Mouse (Mus musculus) midbrain, embryonic 14.5 days (tissue): Measurements from ENCODE around the gene Gfod1. TPM values are rescaled to one million over a fixed set of nuclear protein-coding genes. Genes with fewer than 3 reads are reported as not detected.

Experiments used
- ATAC-seq: fragments of 200-750 bp; cut with Nextera tagmentation; 2 replicates; pipeline ENCODE4 v1.8.0; 2017; ENCODE audit warnings: moderate number of reproducible peaks, moderate library complexity; ENCODE audit not compliant: low FRiP score, low TSS enrichment
- DNase-seq: peaks from one replicate; pipeline ENCODE4 v3.0.0-alpha.2; 2015
- H3K27ac ChIP-seq: fragments of 300-500 bp; sonication (generic); replicated peaks from 2 replicates; pipeline ENCODE4 v1.5.1; 2014; ENCODE audit warnings: mild to moderate bottlenecking, low read depth, low read length, moderate library complexity
- H3K27me3 ChIP-seq: fragments of 300-500 bp; sonication (generic); 2 replicates; pipeline ENCODE4 v1.6.1; 2014; ENCODE audit warnings: low read length, control low read depth, mixed read lengths; ENCODE audit not compliant: control insufficient read depth, insufficient read depth
- H3K36me3 ChIP-seq: fragments of 300-500 bp; sonication (generic); 2 replicates; pipeline ENCODE4 v1.6.1; 2014; ENCODE audit warnings: low read length, control low read depth; ENCODE audit not compliant: control insufficient read depth, insufficient read depth
- H3K4me1 ChIP-seq: fragments of 300-500 bp; sonication (generic); 2 replicates; pipeline ENCODE4 v1.6.1; 2014; ENCODE audit warnings: mild to moderate bottlenecking, antibody characterized with exemption, low read length, control low read depth; ENCODE audit not compliant: control insufficient read depth, insufficient read depth
- H3K4me2 ChIP-seq: fragments of 300-500 bp; sonication (generic); 2 replicates; pipeline ENCODE4 v1.6.1; 2014; ENCODE audit warnings: mild to moderate bottlenecking, low read length, moderate library complexity
- H3K4me3 ChIP-seq: fragments of 300-500 bp; sonication (generic); replicated peaks from 2 replicates; pipeline ENCODE4 v1.5.1; 2014; ENCODE audit warnings: low read depth, low read length
- H3K9ac ChIP-seq: fragments of 300-500 bp; sonication (generic); replicated peaks from 2 replicates; pipeline ENCODE4 v1.6.1; 2014; ENCODE audit warnings: mild to moderate bottlenecking, low read length, moderate library complexity
- H3K9me3 ChIP-seq: fragments of 300-500 bp; sonication (generic); 2 replicates; pipeline ENCODE4 v1.6.1; 2016; ENCODE audit warnings: low read length, control low read depth, mixed read lengths; ENCODE audit not compliant: control insufficient read depth
- WGBS: fragments of 180-500 bp; shearing (Covaris S2); extraction: QIAGEN DNeasy Blood & Tissue Kit; methylation state at CpG from one replicate; pipeline ENCODE4 v1.1.7; 2014; 5-methylcytosine and 5-hydroxymethylcytosine counted together
- polyA plus RNA-seq: library from polyadenylated mRNA; unstranded; fragments of >200 nt; fragmentation: Nextera tagmentation; extraction: Ambion mirVana; gene quantifications from 2 replicates; pipeline ENCODE4 v1.2.1, GENCODE M21; 2014

The Gfod1 gene
- polyA plus RNA-seq, 1 experiment from 2014 or later = 3.7 TPM

GRCm38 (mm10) chr13:43302651-43303160 lies 1.3 kb downstream of the Gfod1 start:
- H3K4me2 ChIP-seq = peak overlapping the region; percentile 88
- peak; percentile 70 for DNase-seq
- peak; percentile 21; the same call in 1 of the 2 replicates for ATAC-seq
- H3K4me1 ChIP-seq = peaks cover 31% of the 10 kb centered on the region
- H3K9ac ChIP-seq = peak overlapping the region; percentile 83
- H3K4me3 ChIP-seq = peak overlapping the region; percentile 74
- H3K36me3 ChIP-seq = no peaks in the 10 kb centered on the region
- 0 out of 2 replicates have a peak, but pooled peaks cover 7% of the 10 kb centered on the region for H3K27me3 ChIP-seq
- no peaks in the 10 kb centered on the region for H3K9me3 ChIP-seq
- peak overlapping the region; percentile 91 for H3K27ac ChIP-seq
- WGBS = under 1% methylated on average over 19 of the region's 19 CpGs

GRCm38 (mm10) chr13:43302239-43302638 lies 1.7 kb downstream of the Gfod1 start:
- ATAC-seq (no peak), DNase-seq (peak; percentile 49)
- Histone ChIP-seq H3K27me3 (0 out of 2 replicates have a peak, but pooled peaks cover 7% of the 10 kb centered on the region), H3K36me3 (no peaks in the 10 kb centered on the region), H3K27ac (peak overlapping the region; percentile 91; the same call in 1 of the 2 replicates), H3K4me2 (peak overlapping the region; percentile 88), H3K4me1 (peaks cover 31% of the 10 kb centered on the region), H3K9ac (peak overlapping the region; percentile 83; the same call in 1 of the 2 replicates), H3K9me3 (no peaks in the 10 kb centered on the region), H3K4me3 (peak overlapping the region; percentile 74)
- 4% methylated on average over 11 of the region's 11 CpGs for WGBS

- Histone ChIP-seq H3K4me1 (peaks cover 31% of the 10 kb centered on the region), H3K27me3 (0 out of 2 replicates have a peak, but pooled peaks cover 7% of the 10 kb centered on the region), H3K4me2 (peak overlapping the region; percentile 88), H3K9me3 (no peaks in the 10 kb centered on the region), H3K27ac (no peak overlapping the region), H3K36me3 (no peaks in the 10 kb centered on the region), H3K9ac (no peak overlapping the region), H3K4me3 (peak overlapping the region; percentile 74)
- 39% methylated on average over 9 of the region's 9 CpGs for WGBS
- ATAC-seq (no peak), DNase-seq (no peak)
Observed at GRCm38 (mm10) chr13:43300906-43301305, 3.1 kb downstream of the Gfod1 start.

GRCm38 (mm10) chr13:43300366-43300765 lies 3.6 kb downstream of the Gfod1 start:
- Histone ChIP-seq H3K4me2 (peak overlapping the region; percentile 88), H3K36me3 (no peaks in the 10 kb centered on the region), H3K9ac (peak overlapping the region; percentile 16; the same call in 1 of the 2 replicates), H3K27me3 (0 out of 2 replicates have a peak, but pooled peaks cover 7% of the 10 kb centered on the region), H3K4me3 (peak overlapping the region; percentile 74; the same call in 1 of the 2 replicates), H3K27ac (no peak overlapping the region), H3K4me1 (peaks cover 31% of the 10 kb centered on the region), H3K9me3 (no peaks in the 10 kb centered on the region)
- 27% methylated on average over 5 of the region's 5 CpGs for WGBS
- no peak for ATAC-seq
- DNase-seq = no peak

- H3K4me2 ChIP-seq = peak overlapping the region; percentile 88; the same call in 1 of the 2 replicates
- no peak for ATAC-seq
Observed at GRCm38 (mm10) chr13:43299171-43299570, 4.8 kb downstream of the Gfod1 start.

GRCm38 (mm10) chr13:43297526-43297925 lies 6.4 kb downstream of the Gfod1 start:
- no peak overlapping the region for H3K9ac ChIP-seq
- no peaks in the 10 kb centered on the region for H3K9me3 ChIP-seq
- WGBS = 93% methylated on average over 5 of the region's 5 CpGs
- DNase-seq (no peak), ATAC-seq (no peak)
- no peaks in the 10 kb centered on the region for H3K36me3 ChIP-seq
- no peak overlapping the region for H3K4me2 ChIP-seq
- H3K27me3 ChIP-seq = 0 out of 2 replicates have a peak, but pooled peaks cover 7% of the 10 kb centered on the region
- no peak overlapping the region for H3K27ac ChIP-seq
- H3K4me1 ChIP-seq = peaks cover 27% of the 10 kb centered on the region
- no peak overlapping the region for H3K4me3 ChIP-seq

More at GRCm38 (mm10) chr13:43299171-43299570, 4.8 kb downstream of the Gfod1 start:
- Histone ChIP-seq H3K4me3 (no peak overlapping the region), H3K9ac (no peak overlapping the region), H3K36me3 (no peaks in the 10 kb centered on the region), H3K27ac (no peak overlapping the region), H3K9me3 (no peaks in the 10 kb centered on the region), H3K27me3 (0 out of 2 replicates have a peak, but pooled peaks cover 7% of the 10 kb centered on the region), H3K4me1 (peaks cover 27% of the 10 kb centered on the region)
- 22% methylated on average over 5 of the region's 5 CpGs for WGBS
- DNase-seq = no peak

GRCm38 (mm10) chr13:43296140-43296805 lies 7.7 kb downstream of the Gfod1 start:
- no peak overlapping the region for H3K27ac ChIP-seq
- WGBS = 56% methylated on average over 7 of the region's 7 CpGs
- no peak overlapping the region for H3K4me3 ChIP-seq
- no peaks in the 10 kb centered on the region for H3K36me3 ChIP-seq
- H3K27me3 ChIP-seq = 0 out of 2 replicates have a peak, but pooled peaks cover 1% of the 10 kb centered on the region
- ATAC-seq (no peak), DNase-seq (no peak)
- no peak overlapping the region for H3K4me2 ChIP-seq
- peaks cover 17% of the 10 kb centered on the region for H3K4me1 ChIP-seq
- no peak overlapping the region for H3K9ac ChIP-seq
- H3K9me3 ChIP-seq = no peaks in the 10 kb centered on the region

- no peaks in the 10 kb centered on the region for H3K9me3 ChIP-seq
- DNase-seq = no peak
- H3K9ac ChIP-seq = no peak overlapping the region
- ATAC-seq = no peak
- WGBS = 90% methylated on average over 7 of the region's 7 CpGs
- no peaks in the 10 kb centered on the region for H3K36me3 ChIP-seq
- peaks cover 14% of the 10 kb centered on the region for H3K4me1 ChIP-seq
- no peaks in the 10 kb centered on the region for H3K27me3 ChIP-seq
- H3K4me2 ChIP-seq = no peak overlapping the region
- no peak overlapping the region for H3K4me3 ChIP-seq
- H3K27ac ChIP-seq = no peak overlapping the region
Observed at GRCm38 (mm10) chr13:43295684-43296083, 8.3 kb downstream of the Gfod1 start.
